Mouse (Mus musculus) NIH3T3 (cell line): ENCODE measurements around the gene Olig3.
A peak's percentile ranks its signal among the peaks of the same experiment; 100 is the strongest.
"Not testable (repeated sequence)": the region's sequence is repeated elsewhere in the genome, so short reads cannot be mapped to it uniquely, and the experiment has no call there.

Source experiments
- DNase-seq: peaks from one replicate; pipeline ENCODE4 v3.0.0-alpha.2; 2012; ENCODE audit warnings: low read depth

The Olig3 gene

DNA sequence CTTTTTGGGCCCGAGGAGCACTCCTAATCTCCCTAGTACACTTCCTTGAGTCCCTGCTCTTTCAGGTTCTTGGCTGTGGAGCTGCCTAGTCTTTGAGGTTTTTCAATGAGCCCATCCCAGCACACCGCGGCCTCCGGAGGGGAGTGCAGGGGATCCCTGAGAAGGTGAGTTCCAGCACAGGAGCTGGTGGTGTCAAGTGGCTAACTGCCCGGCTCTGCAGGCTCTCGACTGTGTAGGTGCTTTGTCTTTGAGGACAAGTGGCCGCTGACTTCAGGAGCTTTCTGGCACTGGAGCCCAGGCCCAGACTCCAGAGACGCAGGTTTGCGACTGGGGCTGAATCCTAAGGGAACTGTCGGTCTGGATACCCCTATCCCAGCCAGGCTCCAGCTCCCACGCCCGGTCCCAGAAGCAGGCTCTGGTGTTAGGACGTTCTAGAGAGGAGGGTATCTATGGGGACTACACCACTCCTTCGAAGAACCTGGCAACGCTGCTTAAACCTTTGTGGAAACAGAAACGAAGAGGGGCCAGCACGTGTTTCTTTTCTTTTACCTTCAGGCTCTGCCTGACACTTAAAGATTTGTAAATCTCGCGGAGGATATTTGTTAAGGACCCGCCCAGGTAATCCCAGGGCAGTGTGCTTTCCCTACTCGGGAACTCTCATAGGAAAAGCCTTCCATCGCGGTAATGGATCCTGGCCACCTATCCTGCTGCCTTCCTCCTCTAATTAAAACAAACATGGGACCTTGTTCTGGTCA, 5.4 kb downstream of the Olig3 start:
- no peak for DNase-seq

DNA sequence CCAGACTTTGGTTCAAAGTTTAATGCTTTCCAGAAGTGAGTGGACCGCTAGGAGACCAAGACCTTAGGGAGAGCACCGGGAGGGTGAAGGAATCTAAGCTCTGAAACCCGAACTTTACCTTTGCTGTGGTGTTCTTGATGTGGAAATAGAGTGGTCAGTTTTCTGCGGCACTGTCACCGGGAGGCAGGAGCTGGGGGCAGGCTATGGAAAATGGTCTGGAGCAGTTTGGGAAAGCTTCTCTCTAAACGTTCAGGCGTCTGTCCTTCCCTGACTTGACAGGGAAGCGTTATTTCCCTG, 5.9 kb downstream of the Olig3 start:
- no peak for DNase-seq

DNA sequence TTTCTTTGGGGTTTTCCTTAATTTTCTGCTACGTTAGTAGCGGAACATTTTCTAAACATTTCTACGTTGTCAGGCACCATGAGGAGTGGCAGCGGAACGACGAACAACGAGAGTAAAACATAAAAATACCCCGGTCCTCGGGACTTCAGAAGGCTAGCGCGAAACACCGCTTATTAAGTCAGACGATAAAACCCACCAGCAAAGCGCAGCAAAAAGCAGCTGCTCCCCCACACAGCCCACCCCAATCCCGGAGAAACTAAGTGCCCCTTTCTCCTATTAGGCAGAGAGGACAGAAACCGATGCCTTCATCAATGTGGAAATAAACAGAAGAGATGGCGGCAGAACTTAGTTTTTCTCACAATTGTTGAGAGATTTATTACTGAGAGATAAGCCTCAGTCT, 6.5 kb downstream of the Olig3 start:
- no peak for DNase-seq

DNA sequence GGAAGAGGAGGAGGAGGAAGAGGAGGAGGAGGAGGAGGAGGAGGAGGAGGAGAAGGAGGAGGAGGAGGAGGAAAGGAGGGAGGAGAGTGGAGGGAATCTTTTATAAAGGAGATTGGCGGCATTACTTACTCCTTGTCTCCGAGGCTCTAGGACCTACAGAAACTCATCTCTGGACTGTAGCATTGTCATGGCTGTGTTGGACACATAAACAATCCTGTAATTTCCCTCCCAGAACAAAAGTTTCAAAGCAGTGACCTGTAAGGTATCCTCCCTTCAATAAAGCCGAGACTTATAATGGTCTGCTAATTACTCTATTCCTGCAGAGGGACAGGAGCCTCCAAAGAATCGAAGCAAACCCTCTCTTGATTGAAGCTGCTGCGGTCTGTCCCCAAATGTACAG, 7.0 kb downstream of the Olig3 start:
- no peak for DNase-seq

DNA sequence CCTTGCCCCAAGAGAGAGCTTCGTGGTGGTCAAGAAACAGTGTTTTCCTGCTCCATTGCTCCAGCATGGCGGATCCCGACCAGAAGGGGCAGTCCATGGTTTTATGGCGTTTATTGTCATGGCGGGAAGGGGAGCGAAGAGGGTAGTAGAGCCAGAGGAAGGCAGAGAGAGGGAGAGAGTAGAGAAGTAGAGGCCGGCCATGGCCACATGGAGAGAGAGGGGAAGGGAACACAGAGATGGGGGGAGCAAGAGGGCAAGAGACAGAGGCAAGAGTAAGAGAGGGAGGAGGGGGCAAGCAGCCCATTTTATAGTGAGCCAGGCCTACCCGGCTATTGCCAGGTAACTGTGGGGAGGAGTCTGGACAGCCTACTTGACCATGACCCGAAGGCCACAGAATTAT, 12.8 kb downstream of the Olig3 start:
- no peak for DNase-seq

DNA sequence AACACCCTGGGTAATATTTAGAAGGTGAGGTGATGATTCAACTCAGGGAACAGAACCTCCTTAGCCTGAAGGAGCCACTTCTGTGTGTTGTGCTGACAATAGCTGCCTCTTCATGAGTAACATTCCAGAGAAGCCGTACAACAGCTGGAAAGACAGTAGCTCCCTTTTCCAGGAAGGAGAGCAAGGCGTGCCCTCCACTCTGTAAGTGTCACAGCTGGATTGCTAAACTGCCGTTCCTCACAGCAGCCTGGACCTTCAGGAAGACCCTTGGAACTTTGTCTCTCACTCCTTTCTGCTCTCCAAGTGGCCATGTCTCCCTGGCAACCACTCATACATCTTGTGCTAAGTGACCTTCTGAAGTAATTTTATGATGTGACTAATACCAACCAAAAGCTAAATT, 13.8 kb downstream of the Olig3 start:
- DNase-seq, result no peak

DNA sequence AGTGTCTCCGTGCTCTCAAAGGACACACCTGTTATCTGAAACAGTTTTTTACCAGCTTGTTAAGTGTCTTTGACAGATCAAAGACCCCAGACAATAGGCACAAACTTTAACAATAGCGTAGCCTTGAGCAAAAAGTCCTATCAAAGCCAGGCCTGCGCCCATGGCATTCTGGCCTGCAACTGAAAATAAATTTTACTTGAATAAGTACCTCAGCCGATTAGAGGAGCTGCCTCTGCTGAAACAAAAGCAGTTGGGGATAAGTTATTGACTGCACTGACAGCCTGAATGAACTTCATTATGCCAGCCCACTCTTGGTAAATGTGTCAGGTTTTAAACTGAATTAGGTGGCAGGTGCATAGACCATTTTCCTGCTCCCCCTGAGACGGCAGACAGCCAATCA, 15.9 kb downstream of the Olig3 start:
- no peak for DNase-seq

DNA sequence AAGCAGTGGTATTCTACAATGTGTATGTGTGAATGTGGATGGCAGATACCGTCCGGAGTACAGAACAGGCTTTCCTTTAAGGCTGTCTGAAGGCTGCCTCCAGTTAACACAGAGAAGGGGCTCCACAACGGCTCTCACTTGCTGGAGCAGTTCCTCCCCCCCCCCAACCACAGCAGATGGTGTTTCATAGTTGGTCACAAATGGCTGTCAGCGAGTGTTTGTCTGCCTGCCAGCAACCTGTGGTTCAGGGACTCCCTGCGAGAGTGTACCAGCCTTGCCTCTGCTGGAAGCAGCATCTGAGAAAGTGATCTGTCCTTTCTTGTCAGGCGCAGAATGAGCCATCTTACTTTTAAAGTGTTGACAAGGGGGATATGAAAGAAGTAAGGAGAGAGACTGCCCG, 17.5 kb downstream of the Olig3 start:
- no peak for DNase-seq

DNA sequence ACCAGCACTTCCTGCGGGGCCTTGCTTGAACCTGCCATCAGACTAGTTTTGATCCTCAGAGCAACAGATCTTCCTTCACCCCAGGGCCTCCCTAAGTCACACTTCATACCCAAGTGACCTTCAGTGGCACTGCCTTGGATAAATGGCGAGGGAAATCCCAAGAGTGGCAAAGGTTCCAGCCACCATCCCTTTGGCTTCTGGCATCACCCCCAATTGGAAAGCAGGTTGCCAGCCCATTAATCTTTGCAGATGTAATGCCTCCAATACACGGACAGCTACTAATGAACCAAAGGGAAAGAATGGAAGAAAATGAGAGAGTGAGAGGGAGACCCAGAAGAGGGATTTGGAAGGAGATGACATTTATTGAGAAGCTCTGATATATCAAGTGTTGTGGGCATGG, 18.0 kb downstream of the Olig3 start:
- DNase-seq, result no peak

DNA sequence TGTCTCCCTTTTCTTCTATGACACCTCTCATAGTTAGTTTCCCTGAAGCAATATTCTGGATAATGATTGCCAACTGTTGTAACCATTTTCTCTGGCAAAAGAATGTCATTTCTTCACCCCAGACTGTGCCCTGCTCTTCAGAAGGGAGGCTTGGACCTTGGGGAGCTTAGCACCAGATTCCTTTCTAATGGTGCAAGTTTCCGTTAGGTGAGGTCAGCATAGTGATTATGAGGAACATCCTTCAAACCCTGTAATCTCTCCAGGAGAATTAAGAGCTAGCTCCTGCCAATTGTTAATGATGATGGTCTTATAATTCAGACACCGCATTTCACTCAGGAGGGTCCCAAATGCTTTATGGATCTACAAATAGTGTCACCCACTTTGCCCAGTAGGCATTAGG, 19.5 kb downstream of the Olig3 start:
- DNase-seq, result no peak

DNA sequence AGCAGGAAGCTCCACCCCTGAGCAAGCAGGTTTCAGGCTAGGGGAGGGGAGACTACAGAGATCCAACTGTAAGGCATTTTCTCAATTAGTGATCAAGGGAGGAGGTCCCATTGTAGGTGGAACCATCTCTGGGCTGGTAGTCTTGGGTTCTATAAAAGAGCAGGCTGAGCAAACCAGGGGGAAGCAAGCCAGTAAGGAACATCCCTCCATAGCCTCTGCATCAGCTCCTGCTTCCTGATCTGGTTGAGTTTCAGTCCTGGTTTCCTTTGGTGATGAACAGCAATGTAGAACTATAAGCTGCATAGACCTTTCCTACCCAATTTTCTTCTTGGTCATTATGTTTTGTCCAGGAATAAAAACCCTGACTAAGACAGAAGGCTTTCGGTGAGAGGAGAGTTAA, 24.6 kb downstream of the Olig3 start:
- not testable (repeated sequence) for DNase-seq

DNA sequence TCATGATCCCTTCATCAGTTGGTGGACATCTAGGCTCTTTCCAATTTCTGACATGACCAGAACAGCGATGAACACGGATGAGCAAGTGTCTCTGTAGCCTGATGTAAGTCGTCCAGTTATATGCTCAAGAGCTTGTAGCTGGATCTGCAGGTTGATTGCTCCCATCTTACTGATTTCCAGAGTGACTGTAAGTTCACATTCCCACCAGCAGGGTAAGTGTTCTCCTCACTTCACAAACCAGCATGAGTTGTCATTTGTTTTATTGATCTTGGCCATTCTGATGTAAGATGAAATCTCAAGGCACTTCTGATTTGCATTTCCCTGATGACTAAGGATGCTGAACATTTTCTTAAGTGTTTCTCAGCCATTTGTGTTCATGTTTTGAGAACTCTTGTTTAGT, 27.8 kb downstream of the Olig3 start:
- DNase-seq, result peak; percentile 17

DNA sequence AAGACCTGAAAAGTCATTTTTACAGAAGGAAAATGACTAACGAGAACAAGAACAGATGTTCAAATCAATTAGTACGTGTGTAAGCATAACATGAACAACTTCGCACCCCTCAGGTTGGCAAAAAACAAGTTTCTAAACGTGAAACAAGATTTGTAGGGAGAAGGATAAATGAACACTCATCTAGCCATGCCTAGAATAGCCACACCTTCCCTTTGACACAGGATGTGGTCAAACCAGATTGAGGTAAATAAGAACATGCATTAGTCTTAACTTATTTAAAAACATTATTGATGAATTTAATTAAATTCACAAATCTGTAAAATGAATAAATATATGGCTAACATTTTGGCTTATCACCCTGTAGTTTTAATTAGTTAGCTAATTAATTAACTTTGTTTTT, 35.5 kb downstream of the Olig3 start:
- DNase-seq, result no peak

DNA sequence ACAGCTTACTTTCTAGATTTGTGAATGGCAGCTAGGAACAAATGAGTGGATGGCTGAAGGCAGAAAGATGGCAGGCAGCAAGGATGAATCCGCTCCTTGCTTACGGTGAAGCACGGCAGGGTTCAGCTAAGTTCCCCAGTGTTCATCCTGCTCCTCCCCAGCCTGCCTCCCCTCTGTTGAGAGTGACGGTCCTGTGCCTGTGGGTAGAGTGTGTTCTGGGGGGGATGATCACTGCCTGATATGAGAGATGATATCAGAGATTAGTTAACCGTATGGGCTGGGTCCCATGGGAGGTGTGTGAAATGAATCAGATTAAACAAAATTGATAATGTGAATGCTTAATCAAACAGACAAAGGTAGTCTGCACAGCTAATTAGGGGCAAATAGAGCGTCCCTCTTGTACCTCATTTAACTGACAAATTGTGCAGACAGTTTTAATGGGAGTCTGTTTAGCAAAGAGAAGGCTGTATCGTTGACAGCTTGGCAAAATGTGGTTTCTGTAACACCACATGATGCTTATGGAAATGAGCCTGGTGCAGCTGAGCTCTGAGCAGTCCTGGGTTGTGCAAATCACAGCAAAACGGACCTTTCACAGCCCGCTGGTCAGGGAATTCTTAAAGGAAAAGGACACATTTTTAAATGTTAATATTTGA, 40.3 kb downstream of the Olig3 start:
- DNase-seq, result no peak

DNA sequence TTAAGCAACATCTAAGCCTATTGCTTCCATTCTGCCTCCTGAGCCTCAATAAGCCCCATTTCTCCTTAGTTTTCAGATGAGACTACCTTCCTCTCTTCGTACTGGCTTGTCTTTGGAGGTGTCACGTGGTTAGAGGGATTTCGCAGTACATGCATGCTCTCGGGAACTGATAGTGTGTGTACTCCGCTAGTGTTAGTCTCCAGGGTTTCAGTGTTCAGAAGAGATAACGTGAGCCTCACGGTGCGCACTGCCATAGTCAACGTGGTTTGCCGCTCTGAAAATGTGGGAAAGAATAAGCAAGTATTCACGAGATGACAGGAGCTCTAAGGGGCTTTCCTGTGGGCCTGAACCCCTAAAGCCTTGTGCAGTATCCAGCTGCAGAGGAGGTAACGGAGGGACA, 41.1 kb downstream of the Olig3 start:
- DNase-seq, result no peak

DNA sequence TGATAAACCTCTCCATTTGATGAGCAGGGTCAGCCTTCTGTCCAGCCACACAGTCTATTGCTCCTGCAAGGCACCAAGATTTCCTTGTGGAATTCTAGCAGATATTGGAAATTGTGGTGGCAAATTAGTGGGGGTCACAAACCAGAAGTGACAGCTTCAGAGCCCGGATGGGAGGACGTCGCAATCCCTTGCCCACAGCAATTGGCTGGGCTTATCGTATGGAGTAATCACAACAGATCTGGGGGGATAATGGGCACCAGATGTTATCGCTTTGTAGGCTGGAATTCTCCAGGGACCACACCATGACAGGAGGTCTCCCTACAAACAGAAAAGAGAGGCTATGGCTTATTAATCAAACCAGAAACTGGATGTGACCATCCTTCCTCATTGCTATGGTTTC, 44.8 kb downstream of the Olig3 start:
- DNase-seq, result no peak

DNA sequence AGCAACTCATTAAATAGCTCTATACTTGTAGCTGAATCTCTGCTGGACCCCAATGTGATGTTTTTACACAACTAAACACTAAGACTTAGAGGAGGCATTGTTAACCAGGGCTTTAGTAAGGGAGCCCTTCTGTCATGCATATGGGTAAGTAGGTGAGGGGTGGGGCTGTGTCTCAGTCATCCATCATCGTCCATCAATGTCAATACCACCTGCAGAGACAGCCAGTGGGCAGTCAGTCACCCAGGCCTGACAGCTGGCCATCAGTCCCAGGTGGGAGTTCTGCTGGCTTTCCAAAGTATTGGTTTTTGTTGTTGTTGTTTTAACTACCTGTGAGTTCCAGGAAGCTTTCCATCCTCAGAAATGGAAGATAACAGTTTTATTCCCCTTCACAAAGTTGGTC, 48.1 kb downstream of the Olig3 start:
- no peak for DNase-seq

DNA sequence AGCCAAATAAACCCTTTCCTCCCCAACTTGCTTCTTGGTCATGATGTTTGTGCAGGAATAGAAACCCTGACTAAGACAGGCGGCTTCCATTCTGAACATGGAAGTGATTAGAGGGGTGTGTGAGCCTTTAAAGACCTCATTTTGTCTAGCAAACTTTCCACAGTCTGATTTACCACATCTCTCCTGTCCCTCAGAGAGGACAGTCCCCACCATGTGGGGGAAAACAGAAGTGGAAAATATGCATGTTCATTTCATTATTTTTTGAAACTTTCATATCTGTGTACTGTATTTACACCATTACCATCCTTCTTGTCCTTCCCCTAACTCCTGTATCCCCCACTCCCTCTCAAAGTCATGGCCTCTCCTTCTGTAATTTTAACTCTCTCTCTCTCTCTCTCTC, 49.6 kb downstream of the Olig3 start:
- no peak for DNase-seq

DNA sequence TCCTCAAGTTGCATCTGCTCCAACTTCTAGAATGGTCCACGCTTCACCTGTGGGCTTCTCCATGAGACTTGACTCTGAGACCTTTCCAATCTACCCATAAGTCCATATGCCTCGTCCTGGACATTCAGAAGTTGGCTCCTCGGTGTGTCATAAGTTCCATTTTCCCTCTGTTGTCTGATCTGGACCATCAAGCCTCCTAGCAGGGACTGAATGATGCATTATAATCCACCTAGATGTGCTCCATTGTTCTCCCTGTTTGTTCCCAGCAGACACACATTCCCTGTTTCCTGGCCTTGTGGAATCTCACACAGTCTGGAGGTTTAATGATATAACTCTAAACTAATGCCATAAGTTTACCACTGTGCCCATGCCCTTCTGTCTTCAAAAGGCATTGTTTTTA, 50.8 kb downstream of the Olig3 start:
- DNase-seq, result no peak
